9 mouse cellular contexts compared by ENCODE assay signal in the genomic region with DNA sequence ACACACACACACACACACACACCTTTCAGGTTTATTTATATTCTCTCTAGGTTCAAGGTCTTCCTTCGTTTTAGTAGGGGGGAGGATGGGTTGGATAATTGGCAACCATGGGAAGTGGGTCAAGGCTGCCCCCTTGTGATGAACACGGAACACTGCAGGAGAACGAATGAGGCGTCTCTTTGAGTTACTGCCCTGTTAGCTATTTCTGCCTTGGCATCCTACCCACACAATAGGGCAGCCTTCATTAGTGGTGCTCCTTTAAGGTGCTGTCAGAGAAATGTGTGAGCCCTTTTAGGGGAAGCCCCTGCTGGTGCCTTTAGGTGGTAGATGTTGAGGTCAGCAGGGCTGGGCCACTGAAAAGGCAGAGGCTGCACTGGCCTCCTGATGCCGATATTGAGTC. TPM values are rescaled to one million over a fixed set of nuclear protein-coding genes. Genes with fewer than 3 reads are reported as not detected.
A peak's percentile ranks its signal among the peaks of the same experiment; 100 is the strongest.
DNase-seq lines count a peak whose midpoint lies in the region; ATAC-seq and TF ChIP-seq lines count a peak whose summit lies in the region.
"Had no signal": no experiment of that assay in that cellular context is flagged by ENCODE, and none has a peak within 500 bp of the region (broad histone marks: within the 10 kb centered on the region; RNA-seq: fewer than 3 reads in every experiment).

No protein-coding gene starts in this region.

- peak; percentile 16 for DNase-seq in liver, adult 2 months (ENCODE audit: extremely low read depth, low read depth, low spot score)
- DNase-seq in liver, embryonic 11.5 days (ENCODE audit: low spot score), result no peak
- DNase-seq in NIH3T3 (ENCODE audit: low read depth), result peak; percentile 83
- peak; percentile 26 for DNase-seq in c-Kit-positive CD71-positive TER-119-positive erythroid progenitor cells, embryonic 14.5 days (ENCODE audit: low spot score)
- DNase-seq in heart, postnatal 10 days, result peak; percentile 74 to 86
- DNase-seq in limb, embryonic 11.5 days (ENCODE audit: low spot score), result peak; percentile 64
- peak; percentile 34 for DNase-seq in retina, postnatal 7 days (ENCODE audit: low read depth, low spot score)
- DNase-seq in frontal cortex, postnatal 25 days (ENCODE audit: low spot score in 2 of 2), result no peak

- H3K4me3 ChIP-seq in liver, adult 2 months (ENCODE audit: insufficient read depth, low read depth, low read length), result no peak overlapping the region
- H3K4me3 ChIP-seq in liver, embryonic 11.5 days (ENCODE audit: low read depth, low read length), result no peak overlapping the region
- no peak overlapping the region for H3K4me3 ChIP-seq in limb, embryonic 11.5 days (ENCODE audit: low read depth, low read length)
- H3K4me3 ChIP-seq: myocyte had no signal

- no peaks in the 10 kb centered on the region for H3K4me1 ChIP-seq in liver, adult 2 months (ENCODE audit: control insufficient read depth, insufficient read depth, low read length)
- no peaks in the 10 kb centered on the region for H3K4me1 ChIP-seq in liver, embryonic 11.5 days (replicated peaks; ENCODE audit: control insufficient read depth, insufficient read depth, low read length)
- no peaks in the 10 kb centered on the region for H3K4me1 ChIP-seq in limb, embryonic 11.5 days (ENCODE audit: control insufficient read depth, insufficient read depth, low read length)

- peak; percentile 72 for TF ChIP-seq CTCF in liver, adult 2 months (IDR thresholded peaks at IDR 0.05; ENCODE audit: low read depth, low read length)

- intact Hi-C loops in heart, postnatal 10 days (cut with DNase I), result loop anchor here (5.0 kb wide), 1 partner anchor 420 kb away; no protein-coding TSS in a partner anchor

- ATAC-seq in liver, embryonic 11.5 days (replicated peaks; ENCODE audit: low FRiP score), result no peak
- no peak for ATAC-seq in limb, embryonic 11.5 days (ENCODE audit: insufficient number of reproducible peaks, low FRiP score, low TSS enrichment, low read depth)

- H3K27ac ChIP-seq in liver, adult 2 months (replicated peaks; ENCODE audit: insufficient read depth, low read depth, low read length), result no peak overlapping the region
- H3K27ac ChIP-seq in liver, embryonic 11.5 days (ENCODE audit: low read depth, low read length), result no peak overlapping the region
- no peak overlapping the region for H3K27ac ChIP-seq in limb, embryonic 11.5 days (replicated peaks; ENCODE audit: low read depth, low read length)

- 26% methylated on average over 5 of the region's 5 CpGs for WGBS in liver, adult 2 months
- WGBS in liver, embryonic 11.5 days, result 20% methylated on average over 5 of the region's 5 CpGs
- WGBS in limb, embryonic 11.5 days, result 28% methylated on average over 5 of the region's 5 CpGs

- H3K9me3 ChIP-seq in liver, embryonic 11.5 days (ENCODE audit: control insufficient read depth, low read length), result no peaks in the 10 kb centered on the region
- H3K9me3 ChIP-seq in limb, embryonic 11.5 days (ENCODE audit: control insufficient read depth, low read length), result no peaks in the 10 kb centered on the region

- H3K79me2 ChIP-seq in liver, adult 2 months (ENCODE audit: control insufficient read depth, insufficient read depth, low read length), result no peaks in the 10 kb centered on the region

- H3K9ac ChIP-seq in liver, adult 2 months (ENCODE audit: low read depth, low read length), result no peak overlapping the region
- H3K9ac ChIP-seq in liver, embryonic 11.5 days (ENCODE audit: low read depth, low read length), result no peak overlapping the region
- H3K9ac ChIP-seq in limb, embryonic 11.5 days (ENCODE audit: low read length), result no peak overlapping the region

- no peak for TF ChIP-seq POLR2A in liver, adult 2 months (IDR thresholded peaks at IDR 0.05; ENCODE audit: extremely low read depth, insufficient read depth, low read length)

- H3K36me3 ChIP-seq in liver, adult 2 months (ENCODE audit: control insufficient read depth, insufficient read depth, low read length), result no peaks in the 10 kb centered on the region
- no peaks in the 10 kb centered on the region for H3K36me3 ChIP-seq in liver, embryonic 11.5 days (ENCODE audit: control insufficient read depth, insufficient read depth, low read length)
- no peaks in the 10 kb centered on the region for H3K36me3 ChIP-seq in limb, embryonic 11.5 days (ENCODE audit: control insufficient read depth, insufficient read depth, low read length)

- no peaks in the 10 kb centered on the region for H3K27me3 ChIP-seq in liver, adult 2 months (ENCODE audit: control insufficient read depth, insufficient read depth, low read length)
- H3K27me3 ChIP-seq in liver, embryonic 11.5 days (replicated peaks; ENCODE audit: control insufficient read depth, insufficient read depth, low read length), result no peaks in the 10 kb centered on the region; the same call in 1 of the 2 replicates
- no peaks in the 10 kb centered on the region for H3K27me3 ChIP-seq in limb, embryonic 11.5 days (ENCODE audit: control insufficient read depth, insufficient read depth, low read length)

- no peak overlapping the region for H3K4me2 ChIP-seq in liver, embryonic 11.5 days
- H3K4me2 ChIP-seq in limb, embryonic 11.5 days (ENCODE audit: low read depth, severe bottlenecking), result no peak overlapping the region

RNA-seq across cellular contexts. Expression of a gene that starts 8.7 kb away (rescaled TPM):
- not detected in 2 replicates for total RNA-seq in liver, adult 2 months (2014; rRNA removed)
- polyA plus RNA-seq in liver, adult 2 months (2012; rRNA removed), result not detected in 2 replicates
- 0.40 TPM in 1 of 2 replicates, not detected in the other for polyA plus RNA-seq in liver, embryonic 11.5 days (2014; fragmentation: Nextera tagmentation; extraction: Ambion mirVana)
- total RNA-seq in heart, postnatal 10 days (2021), result not detected
- polyA plus RNA-seq in limb, embryonic 11.5 days (2014; fragmentation: Nextera tagmentation; extraction: Ambion mirVana), result not detected in 2 replicates
- polyA plus RNA-seq: myocyte had no signal

RNA-seq across cellular contexts. Expression of a gene that starts 29.9 kb away (rescaled TPM):
- total RNA-seq in liver, adult 2 months (2014; rRNA removed), result not detected in 2 replicates
- 0.36 and 1.2 TPM in 2 replicates for polyA plus RNA-seq in liver, adult 2 months (2012; rRNA removed)
- 0.62 TPM in 1 of 2 replicates, not detected in the other for polyA plus RNA-seq in liver, embryonic 11.5 days (2014; fragmentation: Nextera tagmentation; extraction: Ambion mirVana)
- not detected for total RNA-seq in heart, postnatal 10 days (2021)
- not detected in 2 replicates for polyA plus RNA-seq in limb, embryonic 11.5 days (2014; fragmentation: Nextera tagmentation; extraction: Ambion mirVana)
- polyA plus RNA-seq: myocyte had no signal

Comparison
In these comparisons a context has a peak if more than half of its experiments do, and no peak if none do; other contexts are left out.
1. DNase-seq: peak in liver, adult 2 months (single experiment), NIH3T3 (single experiment), c-Kit-positive CD71-positive TER-119-positive erythroid progenitor cells, embryonic 14.5 days (single experiment), heart, postnatal 10 days (2 of 2), limb, embryonic 11.5 days (single experiment) and retina, postnatal 7 days (single experiment); none in liver, embryonic 11.5 days (single experiment) and frontal cortex, postnatal 25 days (0 of 2).